Mouse (Mus musculus): ENCODE measurements at regions not wholly inside any gene's neighbourhood (a gene's known extent, or its start where the extent isn't known, plus 50 kb on each side); places are given as distances from the start of the nearest gene placed in this dataset.
"Not testable (repeated sequence)": the region's sequence is repeated elsewhere in the genome, so short reads cannot be mapped to it uniquely, and the experiment has no call there.

DNA sequence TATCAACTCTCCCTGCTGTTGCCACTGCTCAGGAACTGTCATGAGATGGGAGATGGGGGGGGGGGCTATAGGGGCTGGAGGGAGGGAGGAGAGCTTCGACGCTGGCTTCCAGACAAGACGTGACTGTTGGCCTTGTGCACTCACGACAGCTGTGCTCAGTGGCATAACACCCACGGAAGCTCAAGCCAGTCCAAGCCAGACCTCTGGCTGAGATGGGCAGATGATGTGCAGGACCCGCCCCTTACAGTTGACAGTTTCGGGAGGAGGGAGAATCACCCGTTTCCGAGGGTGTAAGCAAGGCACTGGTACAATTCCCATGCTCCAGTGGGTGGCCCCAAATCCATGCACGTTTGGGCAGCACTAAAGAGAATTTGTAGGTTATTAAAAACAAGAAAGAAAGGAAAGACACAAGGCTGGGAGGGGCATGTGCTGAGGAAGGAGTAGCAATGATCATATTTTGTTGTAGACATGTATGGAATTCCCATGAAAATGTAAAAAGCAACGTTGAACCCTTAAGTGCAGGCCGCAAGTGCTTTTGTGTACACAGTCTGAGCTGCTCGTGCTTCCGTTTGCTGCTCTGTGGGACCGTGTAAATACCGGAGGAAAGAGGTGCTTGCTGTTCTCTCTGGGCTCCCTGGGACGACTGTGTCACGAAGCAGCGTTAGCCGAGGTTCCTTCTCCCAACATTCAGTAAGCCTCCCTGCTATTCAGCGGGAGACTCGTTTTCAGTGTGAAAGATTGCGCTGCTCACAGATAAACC, 188.2 kb upstream of the Serp2 start:
- no peak for DNase-seq

GRCm38 (mm10) chr14:76742297-76742696, 185.6 kb upstream of the Serp2 start:
- no peak for DNase-seq

DNA sequence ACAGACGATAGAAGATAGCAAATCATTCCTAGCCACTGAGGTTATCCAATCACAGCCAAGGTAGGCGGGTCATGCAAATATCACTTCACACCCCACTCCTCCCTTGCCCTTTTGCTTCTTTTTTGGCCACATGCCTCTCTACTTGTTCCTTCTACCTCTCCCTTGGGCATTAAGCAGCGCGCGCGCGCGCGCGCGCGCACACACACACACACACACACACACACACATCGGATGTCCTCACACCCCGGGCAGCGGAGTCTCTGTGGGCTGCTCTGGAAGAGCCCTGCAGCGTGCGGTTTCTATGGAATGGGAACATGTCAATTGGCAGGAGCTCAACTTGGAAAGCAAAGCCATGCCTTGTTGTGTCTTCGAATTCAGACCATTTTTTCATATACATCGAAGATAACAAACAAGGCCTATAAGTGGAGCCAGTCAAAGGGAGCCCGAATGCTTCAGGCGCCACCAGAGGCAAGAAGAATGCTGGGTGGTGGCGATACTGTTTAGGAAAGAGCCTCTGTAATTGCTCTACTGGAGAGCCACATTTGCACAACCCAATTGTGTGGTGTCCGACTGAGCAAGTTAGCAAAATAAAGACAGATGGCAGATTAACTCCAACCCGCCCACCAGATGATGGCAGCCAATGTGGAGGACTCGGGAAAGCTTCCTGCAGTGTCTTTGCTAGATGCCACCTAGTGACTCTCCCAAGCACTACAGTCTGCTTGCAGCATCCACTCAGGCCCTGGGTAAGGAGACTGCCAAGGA, 183.3 kb upstream of the Serp2 start:
- peak; percentile 46 for DNase-seq

DNA sequence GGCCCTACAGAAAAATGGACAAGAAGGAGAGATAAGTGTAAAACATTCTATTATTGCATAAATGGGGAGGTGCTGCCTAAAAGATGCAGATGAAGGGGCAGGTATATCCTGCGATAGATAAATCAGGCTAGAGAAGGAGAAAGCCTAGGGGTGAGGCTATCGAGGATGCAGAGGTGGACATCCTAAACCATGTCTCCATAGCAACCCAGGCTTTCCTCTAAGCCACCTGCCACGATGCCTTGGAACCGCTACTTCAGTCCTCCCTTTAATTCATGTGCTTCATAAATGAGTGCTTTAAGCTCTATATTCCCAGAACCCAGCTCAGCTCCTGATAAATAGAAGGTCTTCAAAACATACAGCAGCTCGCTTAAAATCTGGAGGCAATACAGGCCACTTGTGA, 179.3 kb upstream of the Serp2 start:
- no peak for DNase-seq

GRCm38 (mm10) chr14:76735107-76735506, 178.4 kb upstream of the Serp2 start:
- DNase-seq = no peak

DNA sequence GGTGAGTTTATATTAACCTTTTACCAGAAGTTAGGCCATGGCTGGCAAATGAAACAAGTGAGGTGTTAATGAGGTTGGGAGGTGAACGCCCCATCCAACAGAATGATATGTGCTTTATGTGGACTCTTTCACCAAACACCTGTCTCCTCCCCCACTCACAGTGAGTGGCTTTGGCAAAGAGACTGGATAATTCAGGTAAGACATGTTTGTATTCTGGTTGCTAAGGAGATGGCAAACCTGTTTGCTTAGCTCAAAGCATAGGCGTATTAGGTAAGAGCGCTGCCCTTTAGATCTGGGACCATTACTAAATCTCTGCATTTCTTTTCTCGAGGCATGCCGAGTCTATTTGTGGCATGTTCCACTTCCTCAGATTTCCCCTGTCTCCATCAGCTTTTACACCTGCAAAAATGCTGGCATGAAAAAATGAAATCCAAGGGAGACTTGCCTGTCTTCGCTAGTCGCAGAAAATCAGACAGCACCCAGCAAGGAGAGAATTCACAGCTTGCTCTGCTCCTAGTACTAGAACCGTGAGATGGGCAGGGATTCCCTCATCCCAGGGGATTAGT, 176.7 kb upstream of the Serp2 start:
- peak; percentile 40 for DNase-seq

GRCm38 (mm10) chr14:76731096-76731986, 174.7 kb upstream of the Serp2 start:
- no peak for DNase-seq

DNA sequence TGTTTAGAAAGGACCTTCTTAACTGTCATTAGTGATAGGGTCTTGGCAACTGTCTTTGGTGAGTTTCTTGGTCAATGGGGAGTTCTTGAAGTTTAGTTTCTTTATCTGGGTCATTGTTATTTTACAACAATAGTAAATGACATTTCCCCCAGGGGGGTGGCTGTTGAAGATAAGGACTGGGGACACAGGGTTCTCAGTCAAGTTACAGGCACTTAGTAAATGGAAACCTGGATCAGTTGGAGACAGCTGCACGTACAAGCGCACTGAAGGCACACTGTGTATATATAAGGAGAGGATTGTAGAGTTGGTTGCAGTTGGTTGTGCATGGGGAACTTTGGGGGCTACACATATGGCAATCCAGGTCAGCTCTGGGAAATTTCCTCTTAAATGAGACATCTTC, 169.2 kb upstream of the Serp2 start:
- no peak for DNase-seq

- not testable (repeated sequence) for DNase-seq
Measured at GRCm38 (mm10) chr14:76725231-76725630, 168.5 kb upstream of the Serp2 start.

- no peak for DNase-seq
Measured at GRCm38 (mm10) chr14:76724826-76725225, 168.1 kb upstream of the Serp2 start.

DNA sequence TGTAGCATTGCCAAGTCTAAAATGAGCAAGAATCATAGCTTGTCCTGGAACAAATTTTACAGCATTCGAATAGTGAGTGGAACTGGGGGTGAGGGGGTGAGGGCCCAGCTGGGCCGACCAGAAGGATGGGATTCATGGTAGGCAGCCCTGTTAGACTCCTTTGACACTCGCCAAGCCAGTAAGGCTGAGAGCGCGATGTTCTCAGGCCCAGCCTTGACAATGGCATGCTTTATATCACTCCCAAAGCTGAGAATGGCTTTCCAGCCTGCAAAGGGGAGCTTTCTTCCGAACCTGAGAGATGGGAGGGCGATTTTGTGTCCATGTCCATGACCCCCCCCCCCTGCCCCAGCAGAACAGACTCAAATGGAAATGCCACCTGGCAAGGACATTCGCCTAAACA, 167.7 kb upstream of the Serp2 start:
- no peak for DNase-seq

DNA sequence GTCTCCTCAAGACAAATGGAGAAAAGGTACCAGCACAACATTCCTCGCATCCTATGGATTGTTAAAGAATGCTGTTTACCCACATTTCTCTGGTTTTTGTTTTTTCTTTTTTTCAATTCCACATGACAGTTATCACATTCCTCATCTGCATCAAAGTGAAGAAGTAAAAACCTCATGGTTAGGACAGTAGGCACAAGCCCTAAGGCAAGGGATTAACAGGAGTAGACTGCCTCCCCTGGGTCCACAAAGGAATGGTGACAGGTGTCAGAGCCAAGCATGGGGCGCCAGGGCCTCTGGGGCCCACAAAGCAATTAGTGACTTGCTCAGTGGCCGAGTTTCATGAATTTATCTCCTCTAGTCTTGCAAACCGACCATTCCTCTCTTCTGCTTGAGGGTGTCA, 166.9 kb upstream of the Serp2 start:
- no peak for DNase-seq

DNA sequence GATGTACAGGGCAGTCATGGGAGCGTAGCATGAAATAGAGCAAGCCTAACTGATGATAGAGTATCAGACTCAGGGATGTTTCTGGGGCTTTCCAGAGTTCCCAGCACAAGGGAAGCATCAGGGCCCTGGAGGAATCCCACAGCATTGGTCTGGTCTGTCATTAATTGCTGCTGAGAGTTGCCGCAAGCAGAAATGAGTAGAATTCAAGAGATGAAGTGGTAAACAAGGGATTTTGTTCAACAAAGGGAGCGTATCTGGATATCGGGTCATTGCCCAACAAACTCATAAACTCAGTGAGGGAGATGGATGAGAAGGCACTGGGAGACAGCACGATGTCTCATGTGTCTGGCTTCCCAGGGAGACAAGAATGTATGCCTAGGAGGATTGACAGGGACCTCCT, 165.6 kb upstream of the Serp2 start:
- no peak for DNase-seq

DNA sequence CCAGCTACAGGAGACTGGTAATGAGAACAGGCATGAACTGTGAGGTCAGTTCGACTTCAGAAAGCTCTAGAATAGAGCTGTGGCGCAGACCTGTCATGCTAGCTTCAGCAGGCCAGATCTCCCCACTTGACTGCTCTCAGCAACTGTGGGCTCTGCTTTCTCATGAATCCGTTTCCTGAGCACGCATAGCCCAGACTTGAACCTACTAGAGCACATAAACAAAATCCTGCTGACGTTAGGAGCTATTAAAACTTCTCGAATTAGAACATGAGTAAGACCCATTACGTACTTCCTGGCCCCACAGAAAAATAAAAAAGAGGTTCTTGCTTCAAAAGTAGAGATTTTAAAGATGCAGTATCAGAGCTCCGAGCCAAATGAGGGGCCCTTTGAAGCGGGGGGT, 165.1 kb upstream of the Serp2 start:
- DNase-seq = no peak

DNA sequence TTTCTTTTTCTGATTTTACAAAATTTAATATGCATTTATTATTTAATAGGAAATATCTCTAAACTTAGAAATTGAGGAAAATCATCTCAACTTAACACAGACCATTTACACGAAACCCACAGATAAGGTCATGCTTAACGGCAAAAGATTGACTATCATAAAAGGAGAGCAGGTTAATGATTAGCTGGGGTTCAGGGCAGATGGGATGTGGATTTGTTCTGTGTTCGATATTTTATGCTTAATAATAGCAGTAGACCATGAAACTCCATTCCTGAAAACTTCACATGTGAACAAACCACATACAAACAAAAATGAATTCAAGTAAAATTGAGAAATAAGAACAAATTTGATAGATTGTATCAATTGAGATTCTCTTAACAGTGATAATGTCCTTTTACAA, 160.4 kb upstream of the Serp2 start:
- DNase-seq = no peak

DNA sequence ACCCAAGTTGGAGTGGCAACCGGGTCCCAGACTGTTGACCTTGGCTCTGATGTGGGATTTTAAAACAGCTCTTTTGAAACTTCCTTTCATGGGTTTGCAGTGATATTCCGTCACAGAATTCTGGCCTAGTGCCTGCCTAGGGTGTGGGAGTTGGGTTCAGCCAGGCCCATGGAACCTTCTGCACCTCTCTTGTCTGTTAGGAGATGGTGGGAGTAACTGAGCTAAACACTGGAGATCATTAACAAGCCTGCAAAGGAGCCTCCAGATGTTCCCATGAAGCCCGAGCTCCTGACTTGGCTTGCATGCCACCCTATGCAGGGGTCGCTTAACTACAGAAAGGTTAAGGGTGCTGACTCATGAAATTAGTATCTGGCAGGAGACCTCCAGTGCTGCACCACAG, 158.0 kb upstream of the Serp2 start:
- DNase-seq = peak; percentile 69

DNA sequence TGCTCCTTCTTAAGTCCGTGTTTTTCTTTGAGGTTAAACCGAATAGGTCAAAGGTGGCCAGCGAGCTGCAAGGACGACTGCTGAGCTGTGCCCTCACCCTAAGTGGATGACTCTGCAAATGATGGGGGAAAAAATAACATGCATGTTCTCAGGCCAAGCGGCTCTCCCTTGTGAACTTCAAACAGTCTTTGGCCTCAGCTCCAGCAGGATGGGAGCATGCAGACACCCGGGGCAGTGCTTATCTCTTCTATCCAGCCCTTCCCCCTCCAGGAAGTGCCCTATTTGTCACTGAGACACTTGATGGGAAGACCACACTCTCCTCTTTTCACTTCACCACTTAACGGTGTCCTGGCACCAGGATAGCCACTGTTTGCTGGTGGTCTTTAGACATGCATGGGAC, 157.3 kb upstream of the Serp2 start:
- peak; percentile 57 for DNase-seq

GRCm38 (mm10) chr14:76708728-76709127, 152.0 kb upstream of the Serp2 start:
- DNase-seq = no peak

DNA sequence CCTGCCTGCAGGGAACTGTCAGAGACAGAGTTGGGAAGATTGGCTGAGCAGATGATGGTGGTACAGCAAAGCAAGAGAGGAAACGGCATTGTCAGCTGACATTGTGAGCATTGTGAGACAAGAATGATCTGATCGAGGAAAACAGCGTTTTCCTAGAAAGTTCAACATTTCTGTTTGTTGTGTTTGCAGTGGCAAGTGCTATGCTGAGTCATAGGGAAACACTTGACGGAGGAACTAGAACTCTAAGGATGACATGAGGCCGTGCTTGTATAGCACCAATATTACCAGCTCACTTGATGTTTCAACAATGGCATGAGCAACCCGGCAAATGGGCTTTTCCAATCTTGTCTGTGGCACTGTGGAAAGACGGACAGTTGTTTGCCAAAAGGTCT, 146.7 kb upstream of the Serp2 start:
- no peak for DNase-seq

DNA sequence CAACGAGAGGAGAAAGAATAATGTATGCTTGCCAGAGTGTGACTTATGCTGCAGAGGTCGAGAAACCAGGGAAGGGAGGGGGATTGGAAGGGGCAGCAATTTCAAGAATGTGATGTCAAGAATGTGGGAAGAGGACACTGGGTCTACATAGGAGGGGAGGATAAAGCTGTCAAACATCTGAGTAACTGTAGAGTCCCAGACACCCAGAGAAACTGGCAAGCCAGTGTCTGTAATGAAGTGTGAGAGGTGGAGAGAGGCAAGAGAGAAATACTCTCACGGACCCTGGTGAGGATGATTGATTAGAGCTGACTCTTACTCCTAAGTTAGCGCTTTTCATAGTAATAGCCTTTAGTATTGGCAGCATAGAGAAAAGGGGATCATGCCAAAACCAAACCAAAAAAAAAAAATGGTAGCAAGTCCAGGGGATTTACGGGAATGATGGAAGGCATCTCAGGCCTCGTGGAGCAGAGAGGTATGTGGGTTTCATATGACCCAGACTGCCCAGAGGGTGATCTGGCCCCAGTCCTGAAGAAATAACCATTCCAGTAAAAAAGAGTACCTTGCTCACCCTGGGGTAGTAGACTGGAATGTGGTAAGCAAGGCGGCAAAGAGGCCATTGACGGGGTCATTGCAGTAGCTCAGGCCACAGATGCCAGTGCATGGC, 146.2 kb upstream of the Serp2 start:
- DNase-seq = peak; percentile 54

- DNase-seq = no peak
Measured at GRCm38 (mm10) chr14:76701911-76702708, 145.4 kb upstream of the Serp2 start.

DNA sequence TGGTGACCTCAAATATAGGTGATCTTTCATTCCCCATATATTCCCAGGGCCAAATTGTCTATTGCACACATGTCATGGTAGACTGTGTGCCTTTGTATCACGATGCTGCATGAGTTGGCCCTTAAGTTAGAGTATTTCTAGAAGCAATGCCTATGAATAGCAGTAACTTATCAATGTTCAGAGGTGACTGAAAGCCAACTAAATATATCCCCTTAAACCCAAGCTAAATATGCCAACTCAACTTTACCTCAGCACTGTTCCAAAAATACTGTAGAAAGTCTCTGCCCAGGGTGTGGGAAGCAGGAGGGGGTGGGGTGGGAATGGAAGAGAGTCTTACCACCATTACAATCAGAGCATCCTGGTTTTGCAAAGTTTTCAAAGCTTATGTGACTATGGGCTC, 144.6 kb upstream of the Serp2 start:
- no peak for DNase-seq
